Mouse (Mus musculus) heart, embryonic 14.5 days (tissue): Measurements from ENCODE around the gene Got2. TPM values are rescaled to one million over a fixed set of nuclear protein-coding genes. Genes with fewer than 3 reads are reported as not detected.

Experiments used
- ATAC-seq: fragments of 200-750 bp; cut with Nextera tagmentation; 2 replicates; pipeline ENCODE4 v1.8.0; 2017; ENCODE audit warnings: low read depth, moderate TSS enrichment; ENCODE audit not compliant: insufficient number of reproducible peaks, insufficient read depth, low FRiP score
- H3K27ac ChIP-seq, 2 experiments: fragments of 200-500 bp in 1 of 2; fragments of 300-500 bp in 1 of 2; sonication (generic) in 1 of 2; replicated peaks in 1 of 2; 2 replicates each; pipeline ENCODE4 v1.5.1; 2012 to 2014; ENCODE audit warnings: low read depth in 2 of 2, low read length in 2 of 2, control low read depth in 1 of 2, mild to moderate bottlenecking in 1 of 2, mixed read lengths in 1 of 2; ENCODE audit not compliant: control insufficient read depth in 1 of 2, insufficient read depth in 1 of 2
- H3K27me3 ChIP-seq: fragments of 300-500 bp; sonication (generic); 2 replicates; pipeline ENCODE4 v1.6.1; 2014; ENCODE audit warnings: mild to moderate bottlenecking, low read length, control low read depth; ENCODE audit not compliant: control insufficient read depth, insufficient read depth
- H3K36me3 ChIP-seq: fragments of 300-500 bp; sonication (generic); 2 replicates; pipeline ENCODE4 v1.6.1; 2014; ENCODE audit warnings: mild to moderate bottlenecking, control low read depth, low read length, mixed read lengths; ENCODE audit not compliant: control insufficient read depth, insufficient read depth
- H3K4me1 ChIP-seq, 2 experiments: fragments of 200-500 bp in 1 of 2; fragments of 300-500 bp in 1 of 2; sonication (generic) in 1 of 2; 2 replicates each; pipeline ENCODE4 v1.6.1; 2012 to 2014; ENCODE audit warnings: low read length in 2 of 2, control low read depth in 1 of 2, mixed read lengths in 1 of 2; ENCODE audit not compliant: control insufficient read depth in 2 of 2, insufficient read depth in 2 of 2
- H3K4me2 ChIP-seq: fragments of 300-500 bp; sonication (generic); 2 replicates; pipeline ENCODE4 v1.6.1; 2014; ENCODE audit warnings: mild to moderate bottlenecking, low read length
- H3K4me3 ChIP-seq, 2 experiments: fragments of 200-500 bp in 1 of 2; fragments of 300-500 bp in 1 of 2; sonication (generic) in 1 of 2; 2 replicates each; pipeline ENCODE4 v1.5.1; 2012 to 2014; ENCODE audit warnings: low read length in 2 of 2, mild to moderate bottlenecking in 2 of 2, control low read depth in 1 of 2, low read depth in 1 of 2, moderate library complexity in 1 of 2; ENCODE audit not compliant: control insufficient read depth in 1 of 2, insufficient read depth in 1 of 2
- H3K9ac ChIP-seq: fragments of 300-500 bp; sonication (generic); 2 replicates; pipeline ENCODE4 v1.6.1; 2014; ENCODE audit warnings: mild to moderate bottlenecking, low read length
- H3K9me3 ChIP-seq: fragments of 300-500 bp; sonication (generic); 2 replicates; pipeline ENCODE4 v1.6.1; 2016; ENCODE audit warnings: low read length, control low read depth; ENCODE audit not compliant: control insufficient read depth
- WGBS: fragments of 180-500 bp; shearing (Covaris S2); extraction: QIAGEN DNeasy Blood & Tissue Kit; methylation state at CpG from one replicate; pipeline ENCODE4 v1.1.7; 2014; 5-methylcytosine and 5-hydroxymethylcytosine counted together
- polyA plus RNA-seq: library from polyadenylated mRNA; unstranded; fragments of >200 nt; fragmentation: Nextera tagmentation; extraction: Ambion mirVana; gene quantifications from 2 replicates; pipeline ENCODE4 v1.2.1, GENCODE M21; 2014

The Got2 gene
- polyA plus RNA-seq, 1 experiment from 2014 or later, result 160 TPM

GRCm38 (mm10) chr8:95906738-95907137, 18.4 kb upstream of the Got2 start:
- no peak overlapping the region for H3K4me2 ChIP-seq
- 88% methylated on average over 9 of the region's 9 CpGs for WGBS
- no peak overlapping the region for H3K4me3 ChIP-seq
- no peak overlapping the region for H3K27ac ChIP-seq
- ATAC-seq, result no peak
- H3K36me3 ChIP-seq, result no peaks in the 10 kb centered on the region
- H3K27me3 ChIP-seq, result no peaks in the 10 kb centered on the region
- no peaks in the 10 kb centered on the region for H3K9me3 ChIP-seq
- H3K9ac ChIP-seq, result no peak overlapping the region
- peaks cover 0 to 3% of the 10 kb centered on the region in 2 experiments; a peak in 1 of 4 replicates for H3K4me1 ChIP-seq

GRCm38 (mm10) chr8:95901864-95902263, 13.5 kb upstream of the Got2 start:
- Histone ChIP-seq H3K4me1 (peaks cover 0 to 3% of the 10 kb centered on the region in 2 experiments; a peak in 1 of 4 replicates), H3K4me2 (no peak overlapping the region), H3K9me3 (no peaks in the 10 kb centered on the region), H3K4me3 (no peak overlapping the region), H3K36me3 (no peaks in the 10 kb centered on the region), H3K27ac (no peak overlapping the region), H3K27me3 (no peaks in the 10 kb centered on the region), H3K9ac (no peak overlapping the region)
- ATAC-seq, result no peak
- 37% methylated on average over 7 of the region's 7 CpGs for WGBS

- no peak overlapping the region for H3K4me3 ChIP-seq
- no peaks in the 10 kb centered on the region for H3K9me3 ChIP-seq
- H3K4me2 ChIP-seq, result no peak overlapping the region
- no peaks in the 10 kb centered on the region for H3K36me3 ChIP-seq
- 75% methylated on average over 5 of the region's 5 CpGs for WGBS
- H3K27ac ChIP-seq, result no peak overlapping the region
- no peaks in the 10 kb centered on the region for H3K27me3 ChIP-seq
- H3K4me1 ChIP-seq, result no peaks in the 10 kb centered on the region
- ATAC-seq, result no peak
- H3K9ac ChIP-seq, result no peak overlapping the region
Measured at GRCm38 (mm10) chr8:95893701-95894100, 5.4 kb upstream of the Got2 start.

GRCm38 (mm10) chr8:95887578-95888284, 616 bp downstream of the Got2 start:
- no peaks in the 10 kb centered on the region for H3K36me3 ChIP-seq
- peak; percentile 95 for ATAC-seq
- H3K9me3 ChIP-seq, result no peaks in the 10 kb centered on the region
- peaks cover 0 to 27% of the 10 kb centered on the region in 2 experiments; a peak in 3 of 4 replicates for H3K4me1 ChIP-seq
- peak overlapping the region; percentile 69 for H3K4me2 ChIP-seq
- peak overlapping the region; percentile 65 to 78 for H3K27ac ChIP-seq
- H3K9ac ChIP-seq, result peak overlapping the region; percentile 82
- peak overlapping the region; percentile 51 to 71 for H3K4me3 ChIP-seq
- H3K27me3 ChIP-seq, result no peaks in the 10 kb centered on the region
- WGBS, result under 1% methylated on average over 38 of the region's 38 CpGs

GRCm38 (mm10) chr8:95886647-95887577, 1.4 kb downstream of the Got2 start:
- WGBS, result 50% methylated on average over 17 of the region's 17 CpGs
- Histone ChIP-seq H3K4me2 (peak overlapping the region; percentile 69), H3K36me3 (no peaks in the 10 kb centered on the region), H3K4me1 (peaks cover 0 to 27% of the 10 kb centered on the region in 2 experiments; a peak in 3 of 4 replicates), H3K27ac (peak overlapping the region; percentile 65 to 78), H3K9ac (peak overlapping the region; percentile 82), H3K27me3 (no peaks in the 10 kb centered on the region), H3K4me3 (peak overlapping the region; percentile 51 to 71), H3K9me3 (no peaks in the 10 kb centered on the region)
- ATAC-seq, result no peak

GRCm38 (mm10) chr8:95885966-95886365, 2.4 kb downstream of the Got2 start:
- peak overlapping the region; percentile 69 for H3K4me2 ChIP-seq
- H3K27me3 ChIP-seq, result no peaks in the 10 kb centered on the region
- peak overlapping the region in 1 of 2 experiments; percentile 71; a peak in 1 of 4 replicates for H3K4me3 ChIP-seq
- WGBS, result 45% methylated on average over 5 of the region's 5 CpGs
- H3K9ac ChIP-seq, result peak overlapping the region; percentile 82
- H3K9me3 ChIP-seq, result no peaks in the 10 kb centered on the region
- no peaks in the 10 kb centered on the region for H3K36me3 ChIP-seq
- peak overlapping the region in 1 of 2 experiments; percentile 78; a peak in 2 of 4 replicates for H3K27ac ChIP-seq
- no peak for ATAC-seq
- H3K4me1 ChIP-seq, result peaks cover 0 to 27% of the 10 kb centered on the region in 2 experiments

- 54% methylated on average over 5 of the region's 5 CpGs for WGBS
- Histone ChIP-seq H3K27ac (no peak overlapping the region), H3K4me2 (peak overlapping the region; percentile 69), H3K9ac (no peak overlapping the region), H3K36me3 (no peaks in the 10 kb centered on the region), H3K27me3 (no peaks in the 10 kb centered on the region), H3K4me3 (no peak overlapping the region), H3K4me1 (peaks cover 0 to 27% of the 10 kb centered on the region in 2 experiments), H3K9me3 (no peaks in the 10 kb centered on the region)
- no peak for ATAC-seq
Measured at GRCm38 (mm10) chr8:95885271-95885841, 3.0 kb downstream of the Got2 start.
